Mouse (Mus musculus) forebrain, embryonic 12.5 days (tissue): Measurements from ENCODE around the gene Stk16. TPM values are rescaled to one million over a fixed set of nuclear protein-coding genes. Genes with fewer than 3 reads are reported as not detected.

Experiments
- ATAC-seq: fragments of 200-750 bp; cut with Nextera tagmentation; 2 replicates; pipeline ENCODE4 v1.8.0; 2017; ENCODE audit warnings: moderate TSS enrichment; ENCODE audit not compliant: low FRiP score
- H3K27ac ChIP-seq: fragments of 300-500 bp; sonication (generic); 2 replicates; pipeline ENCODE4 v1.5.1; 2016; ENCODE audit warnings: mild to moderate bottlenecking
- H3K27me3 ChIP-seq: fragments of 300-500 bp; sonication (generic); 2 replicates; pipeline ENCODE4 v1.6.1; 2016; ENCODE audit warnings: mild to moderate bottlenecking
- H3K36me3 ChIP-seq: fragments of 300-500 bp; sonication (generic); replicated peaks from 2 replicates; pipeline ENCODE4 v1.6.1; 2016; ENCODE audit warnings: mild to moderate bottlenecking
- H3K4me1 ChIP-seq: fragments of 300-500 bp; sonication (generic); 2 replicates; pipeline ENCODE4 v1.6.1; 2016
- H3K4me2 ChIP-seq: fragments of 300-500 bp; sonication (generic); 2 replicates; pipeline ENCODE4 v1.6.1; 2016; ENCODE audit warnings: mild to moderate bottlenecking, moderate library complexity
- H3K4me3 ChIP-seq: fragments of 300-500 bp; sonication (generic); replicated peaks from 2 replicates; pipeline ENCODE4 v1.5.1; 2016; ENCODE audit warnings: mild to moderate bottlenecking
- H3K9ac ChIP-seq: fragments of 300-500 bp; sonication (generic); 2 replicates; pipeline ENCODE4 v1.6.1; 2016; ENCODE audit warnings: mild to moderate bottlenecking
- H3K9me3 ChIP-seq: fragments of 300-500 bp; sonication (generic); 2 replicates; pipeline ENCODE4 v1.6.1; 2016
- WGBS: fragments of 180-500 bp; shearing (Covaris S2); methylation state at CpG from one replicate; pipeline ENCODE4 v1.1.7; 2016; 5-methylcytosine and 5-hydroxymethylcytosine counted together
- microRNA-seq: library from miRNA; unstranded; fragments of <30 nt; microRNA quantifications from one replicate; pipeline ENCODE4, GENCODE M21; 2017
- polyA plus RNA-seq: library from polyadenylated mRNA; unstranded; fragments of >200 nt; fragmentation: Nextera tagmentation; extraction: Ambion mirVana; gene quantifications from 2 replicates; pipeline ENCODE4 v1.2.1, GENCODE M21; 2016

Stk16 gene
- polyA plus RNA-seq, 1 experiment from 2014 or later = 132 TPM

DNA sequence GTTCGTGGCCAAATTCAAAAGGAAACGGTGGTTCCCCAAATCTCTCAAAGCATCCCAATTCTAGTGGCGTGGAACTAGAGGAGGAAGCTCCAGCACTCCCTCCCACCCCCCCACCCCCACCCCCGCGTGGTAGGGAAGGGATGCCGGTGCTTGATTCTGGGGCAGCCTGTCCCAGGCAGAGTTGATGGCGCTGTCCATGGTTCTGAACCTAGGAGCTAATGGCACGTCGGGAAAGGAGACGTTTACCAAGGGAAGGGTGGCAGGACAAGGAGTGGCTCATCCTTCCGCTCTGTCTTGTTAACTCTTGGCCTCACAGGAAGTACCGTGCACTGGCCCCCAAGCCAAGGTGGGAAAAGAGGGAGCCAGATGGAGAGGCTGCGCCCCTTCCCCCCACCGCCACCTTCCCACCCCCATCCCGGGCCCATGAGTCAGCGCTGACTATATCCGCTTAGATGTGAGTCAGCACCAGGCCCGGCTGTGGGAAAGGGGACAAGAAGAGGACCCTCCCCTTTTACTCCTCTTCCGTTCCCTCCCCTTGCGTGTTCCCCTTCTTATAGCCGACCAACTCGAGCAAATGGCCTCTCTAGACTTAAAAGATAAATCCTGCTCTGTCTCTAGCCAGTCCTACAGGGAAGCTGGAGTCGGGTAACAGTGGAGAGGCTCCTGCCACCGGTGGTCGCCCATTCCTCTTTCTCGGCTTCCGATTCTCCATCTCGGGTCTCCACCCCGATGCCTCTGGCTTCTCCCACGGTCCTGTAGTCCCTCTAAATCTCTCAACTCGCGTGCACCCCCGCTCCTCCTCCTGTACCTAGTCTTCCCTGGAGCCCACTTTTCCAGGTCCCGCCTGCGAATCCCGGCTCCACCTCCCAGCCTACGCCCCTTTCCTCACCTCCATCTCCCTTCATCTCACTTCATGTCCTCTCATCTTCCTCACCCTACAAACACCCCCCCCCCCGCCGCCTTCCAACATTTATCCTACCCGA is 52.6 kb downstream of the Stk16 start:
- H3K36me3 ChIP-seq = no peaks in the 10 kb centered on the region
- peaks cover 7% of the 10 kb centered on the region for H3K4me1 ChIP-seq
- H3K27ac ChIP-seq = no peak overlapping the region
- peaks cover 53% of the 10 kb centered on the region for H3K27me3 ChIP-seq
- peak overlapping the region; percentile 68 for H3K4me2 ChIP-seq
- H3K4me3 ChIP-seq = peak overlapping the region; percentile 47
- H3K9ac ChIP-seq = peak overlapping the region; percentile 47
- peak; percentile 65 for ATAC-seq
- H3K9me3 ChIP-seq = no peaks in the 10 kb centered on the region
- 2% methylated on average over 40 of the region's 40 CpGs for WGBS

DNA sequence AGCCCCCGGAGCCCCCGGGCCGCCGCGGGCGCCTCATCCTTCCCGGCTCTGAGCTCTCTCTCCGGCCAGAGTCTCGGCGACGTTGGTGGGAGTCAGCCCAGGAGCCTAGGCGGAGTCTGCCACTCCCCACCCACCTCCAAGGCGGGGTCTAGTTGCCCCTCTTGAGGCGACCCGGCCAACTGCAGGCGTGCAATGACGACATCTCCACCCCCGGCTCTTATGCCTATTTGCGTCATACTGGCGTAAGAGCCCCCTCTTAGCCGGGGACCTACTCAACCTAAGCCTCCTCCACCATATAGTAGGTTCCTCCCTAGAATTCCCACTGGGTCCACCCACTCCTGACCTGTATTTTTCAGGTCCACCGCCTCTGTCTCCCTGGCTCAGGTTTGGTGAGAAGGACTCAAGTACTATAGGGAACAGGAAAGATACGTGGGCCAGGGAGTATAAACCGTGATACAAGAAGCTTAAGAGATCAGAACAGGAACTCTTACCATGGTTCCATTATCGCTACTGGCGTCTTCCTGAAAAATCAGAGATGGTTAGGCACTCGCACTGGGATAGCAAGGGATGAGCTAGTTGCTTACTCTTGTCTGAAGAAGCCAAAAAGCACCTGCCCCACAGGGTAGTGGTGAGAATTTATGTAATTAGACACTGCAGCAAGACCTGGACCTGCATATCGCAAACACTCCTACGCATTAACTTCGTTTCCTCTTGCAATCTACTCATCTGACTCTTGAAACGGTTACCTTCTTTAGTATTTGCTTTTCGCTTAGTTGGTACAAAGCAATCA is 53.6 kb downstream of the Stk16 start, which contains the start of gene Ptprn:
TSS of gene Ptprn (minus strand) at position 412 of the 790 bp plus-strand sequence.
- Histone ChIP-seq H3K27ac (no peak within 1 kb of the TSS), H3K9me3 (no peaks in the 10 kb centered on the region), H3K4me2 (peak within 1 kb of the TSS; percentile 68), H3K27me3 (peaks cover 59% of the 10 kb centered on the region), H3K9ac (peak within 1 kb of the TSS; percentile 47), H3K36me3 (no peaks in the 10 kb centered on the region), H3K4me3 (peak within 1 kb of the TSS; percentile 47), H3K4me1 (peaks cover 7% of the 10 kb centered on the region)
- ATAC-seq = peak; percentile 75
- WGBS = 11% methylated on average over 32 of the region's 32 CpGs

Small RNA genes within 50 kb of the gene (microRNA-seq; reads per million reads assigned to microRNA genes)
- gene Gm27943 = not detected

Other genes with a start within 250 kb of the Stk16 start
- gene Nhej1, start 85.6 kb upstream of the Stk16 start, polyA plus RNA-seq = 10.1 and 10.9 TPM in 2 replicates
- gene Slc23a3, start 76.9 kb upstream of the Stk16 start, polyA plus RNA-seq = not detected in 2 replicates
- gene Cnppd1, start 68.1 kb upstream of the Stk16 start, polyA plus RNA-seq = 48.1 and 50.5 TPM in 2 replicates
- gene Retreg2, start 68.1 kb upstream of the Stk16 start, polyA plus RNA-seq = 63.5 and 70.6 TPM in 2 replicates
- gene Zfand2b, start 42.2 kb upstream of the Stk16 start, polyA plus RNA-seq = 30.4 and 32.8 TPM in 2 replicates
- 30.8 and 36.3 TPM in 2 replicates for gene Abcb6, start 30.4 kb upstream of the Stk16 start, polyA plus RNA-seq
- 21.5 and 23.4 TPM in 2 replicates for gene Ankzf1, start 18.7 kb upstream of the Stk16 start, polyA plus RNA-seq
- gene Atg9a, start 18.6 kb upstream of the Stk16 start, polyA plus RNA-seq = 29.1 and 29.9 TPM in 2 replicates
- 22.6 and 22.7 TPM in 2 replicates for gene Glb1l, start within 50 bp of the Stk16 start, polyA plus RNA-seq
- 8.1 and 9.1 TPM in 2 replicates for gene Tuba4a, start 9.0 kb downstream of the Stk16 start, polyA plus RNA-seq
- gene A630095N17Rik, start 21.3 kb downstream of the Stk16 start, polyA plus RNA-seq = not detected in 2 replicates
- gene Dnajb2, start 25.6 kb downstream of the Stk16 start, polyA plus RNA-seq = 38.1 and 41.5 TPM in 2 replicates
- gene Ptprn, start 53.7 kb downstream of the Stk16 start, polyA plus RNA-seq = 6.8 and 7.5 TPM in 2 replicates
- 29.2 and 32.8 TPM in 2 replicates for gene Resp18, start 67.6 kb downstream of the Stk16 start, polyA plus RNA-seq
- 137 and 140 TPM in 2 replicates for gene Dnpep, start 107.2 kb downstream of the Stk16 start, polyA plus RNA-seq
- gene Des, start 149.5 kb downstream of the Stk16 start, polyA plus RNA-seq = 0.74 and 0.78 TPM in 2 replicates
- 10.0 and 11.3 TPM in 2 replicates for gene Speg, start 164.5 kb downstream of the Stk16 start, polyA plus RNA-seq
- 54.8 and 55.8 TPM in 2 replicates for gene Gmppa, start 225.1 kb downstream of the Stk16 start, polyA plus RNA-seq
- 6.4 and 8.2 TPM in 2 replicates for gene Asic4, start 239.6 kb downstream of the Stk16 start, polyA plus RNA-seq